16 mouse cellular contexts compared by ENCODE assay signal in genomic region chr2:132127904-132128303, GRCm38 (mm10).
"Had no signal": no experiment of that assay in that cellular context is flagged by ENCODE, and none has a peak within 500 bp of the region (broad histone marks: within the 10 kb centered on the region; RNA-seq: fewer than 3 reads in every experiment).

No protein-coding gene starts in this region.

- H3K27ac ChIP-seq: kidney, embryonic 15.5 days; limb, embryonic 15.5 days; liver, embryonic 13.5 days; lung, embryonic 15.5 days; macrophage; stomach, embryonic 15.5 days had no signal

- H3K9ac ChIP-seq: kidney, embryonic 15.5 days; limb, embryonic 15.5 days; liver, embryonic 13.5 days; liver, postnatal 0 days; lung, embryonic 15.5 days; stomach, embryonic 15.5 days had no signal

- H3K36me3 ChIP-seq: kidney, embryonic 15.5 days; limb, embryonic 15.5 days; liver, embryonic 13.5 days; lung, embryonic 15.5 days; stomach, embryonic 15.5 days had no signal

- H3K9me3 ChIP-seq: kidney, embryonic 15.5 days; limb, embryonic 15.5 days; liver, embryonic 13.5 days; lung, embryonic 15.5 days; megakaryocyte, embryonic 14.5 days; stomach, embryonic 15.5 days had no signal

- DNase-seq: kidney, adult 2 months; kidney, postnatal 14 days; layer of hippocampus, adult 9-11 months; layer of hippocampus, postnatal 36 days; liver, embryonic 13.5 days; liver, postnatal 0 days; lung, postnatal 14 days; right cerebral cortex, postnatal 14 days; thymus, postnatal 36 days had no signal

- H3K4me2 ChIP-seq: kidney, embryonic 15.5 days; limb, embryonic 15.5 days; liver, embryonic 13.5 days; lung, embryonic 15.5 days; midbrain, embryonic 11.5 days; stomach, embryonic 15.5 days had no signal

- H3K27me3 ChIP-seq: kidney, embryonic 15.5 days; limb, embryonic 15.5 days; liver, embryonic 13.5 days; lung, embryonic 15.5 days; megakaryocyte, embryonic 14.5 days; stomach, embryonic 15.5 days had no signal

- H3K4me3 ChIP-seq: kidney, embryonic 15.5 days; limb, embryonic 15.5 days; liver, embryonic 13.5 days; lung, embryonic 15.5 days; megakaryocyte, embryonic 14.5 days; stomach, embryonic 15.5 days had no signal

- ATAC-seq: liver, postnatal 0 days had no signal
